Mouse (Mus musculus): Measurements from ENCODE around the gene Crebbp. TPM values are rescaled to one million over a fixed set of nuclear protein-coding genes. Genes with fewer than 3 reads are reported as not detected.

Crebbp gene
- polyA plus RNA-seq, 1 experiment from 2014 or later, result 20.6 TPM

GRCm38 (mm10) chr16:4212963-4213798, 616 bp downstream of the Crebbp start:
- Histone ChIP-seq H3K4me3 (ENCODE audit: low read length) (peak overlapping the region; percentile 87), H3K27ac (ENCODE audit: low read length) (peak overlapping the region; percentile 98), H3K36me3 (ENCODE audit: control insufficient read depth, insufficient read depth) (no peaks in the 10 kb centered on the region), H3K9ac (ENCODE audit: low read length) (peak overlapping the region; percentile 98), H3K9me3 (replicated peaks; ENCODE audit: control insufficient read depth, low read length) (no peaks in the 10 kb centered on the region), H3K4me2 (ENCODE audit: low read depth, low read length) (peak overlapping the region; percentile 86), H3K27me3 (ENCODE audit: control insufficient read depth, insufficient read depth, low read length) (no peaks in the 10 kb centered on the region), H3K4me1 (ENCODE audit: control insufficient read depth, insufficient read depth, low read length) (peaks cover 18% of the 10 kb centered on the region)
- 0% methylated on average over 50 of the region's 128 CpGs for WGBS
- peak; percentile 71 for ATAC-seq (replicated peaks; ENCODE audit: extremely low read depth, insufficient read depth, low FRiP score)

- no peaks in the 10 kb centered on the region for H3K27me3 ChIP-seq (ENCODE audit: control insufficient read depth, insufficient read depth, low read length)
- peak overlapping the region; percentile 98; the same call in 1 of the 2 replicates for H3K27ac ChIP-seq (ENCODE audit: low read length)
- H3K4me1 ChIP-seq (ENCODE audit: control insufficient read depth, insufficient read depth, low read length), result peaks cover 20% of the 10 kb centered on the region
- no peaks in the 10 kb centered on the region for H3K9me3 ChIP-seq (replicated peaks; ENCODE audit: control insufficient read depth, low read length)
- H3K36me3 ChIP-seq (ENCODE audit: control insufficient read depth, insufficient read depth), result no peaks in the 10 kb centered on the region
- WGBS, result 4% methylated on average over 23 of the region's 23 CpGs
- H3K4me3 ChIP-seq (ENCODE audit: low read length), result peak overlapping the region; percentile 87
- H3K9ac ChIP-seq (ENCODE audit: low read length), result peak overlapping the region; percentile 98
- no peak for ATAC-seq (replicated peaks; ENCODE audit: extremely low read depth, insufficient read depth, low FRiP score)
- peak overlapping the region; percentile 86 for H3K4me2 ChIP-seq (ENCODE audit: low read depth, low read length)
Observed at GRCm38 (mm10) chr16:4212167-4212962, 1.4 kb downstream of the Crebbp start.

GRCm38 (mm10) chr16:4210290-4210689, 3.5 kb downstream of the Crebbp start:
- Histone ChIP-seq H3K4me3 (ENCODE audit: low read length) (no peak overlapping the region), H3K36me3 (ENCODE audit: control insufficient read depth, insufficient read depth) (no peaks in the 10 kb centered on the region), H3K4me2 (ENCODE audit: low read depth, low read length) (no peak overlapping the region), H3K27me3 (ENCODE audit: control insufficient read depth, insufficient read depth, low read length) (no peaks in the 10 kb centered on the region), H3K27ac (ENCODE audit: low read length) (peak overlapping the region; percentile 27; the same call in 1 of the 2 replicates), H3K4me1 (ENCODE audit: control insufficient read depth, insufficient read depth, low read length) (peaks cover 30% of the 10 kb centered on the region), H3K9ac (ENCODE audit: low read length) (no peak overlapping the region), H3K9me3 (replicated peaks; ENCODE audit: control insufficient read depth, low read length) (no peaks in the 10 kb centered on the region)
- no peak for ATAC-seq (replicated peaks; ENCODE audit: extremely low read depth, insufficient read depth, low FRiP score)
- 34% methylated on average over 1 of the region's 1 CpGs for WGBS

- ATAC-seq (replicated peaks; ENCODE audit: extremely low read depth, insufficient read depth, low FRiP score), result no peak
- H3K4me2 ChIP-seq (ENCODE audit: low read depth, low read length), result no peak overlapping the region
- no peak overlapping the region for H3K27ac ChIP-seq (ENCODE audit: low read length)
- WGBS, result 94% methylated on average over 1 of the region's 1 CpGs
- no peak overlapping the region for H3K4me3 ChIP-seq (ENCODE audit: low read length)
- H3K9me3 ChIP-seq (replicated peaks; ENCODE audit: control insufficient read depth, low read length), result no peaks in the 10 kb centered on the region
- no peaks in the 10 kb centered on the region for H3K36me3 ChIP-seq (ENCODE audit: control insufficient read depth, insufficient read depth)
- no peaks in the 10 kb centered on the region for H3K27me3 ChIP-seq (ENCODE audit: control insufficient read depth, insufficient read depth, low read length)
- H3K9ac ChIP-seq (ENCODE audit: low read length), result no peak overlapping the region
- peaks cover 36% of the 10 kb centered on the region for H3K4me1 ChIP-seq (ENCODE audit: control insufficient read depth, insufficient read depth, low read length)
Observed at GRCm38 (mm10) chr16:4203592-4203991, 10.2 kb downstream of the Crebbp start.

GRCm38 (mm10) chr16:4199995-4200394, 13.8 kb downstream of the Crebbp start:
- no peak overlapping the region for H3K4me2 ChIP-seq (ENCODE audit: low read depth, low read length)
- no peaks in the 10 kb centered on the region for H3K36me3 ChIP-seq (ENCODE audit: control insufficient read depth, insufficient read depth)
- 23% methylated on average over 1 of the region's 1 CpGs for WGBS
- no peak for ATAC-seq (replicated peaks; ENCODE audit: extremely low read depth, insufficient read depth, low FRiP score)
- H3K9ac ChIP-seq (ENCODE audit: low read length), result no peak overlapping the region
- no peaks in the 10 kb centered on the region for H3K27me3 ChIP-seq (ENCODE audit: control insufficient read depth, insufficient read depth, low read length)
- no peaks in the 10 kb centered on the region for H3K9me3 ChIP-seq (replicated peaks; ENCODE audit: control insufficient read depth, low read length)
- no peak overlapping the region for H3K27ac ChIP-seq (ENCODE audit: low read length)
- no peak overlapping the region for H3K4me3 ChIP-seq (ENCODE audit: low read length)
- H3K4me1 ChIP-seq (ENCODE audit: control insufficient read depth, insufficient read depth, low read length), result peaks cover 25% of the 10 kb centered on the region

GRCm38 (mm10) chr16:4199566-4199965, 14.2 kb downstream of the Crebbp start:
- 44% methylated on average over 2 of the region's 2 CpGs for WGBS
- H3K36me3 ChIP-seq (ENCODE audit: control insufficient read depth, insufficient read depth), result no peaks in the 10 kb centered on the region
- no peaks in the 10 kb centered on the region for H3K9me3 ChIP-seq (replicated peaks; ENCODE audit: control insufficient read depth, low read length)
- H3K4me1 ChIP-seq (ENCODE audit: control insufficient read depth, insufficient read depth, low read length), result peaks cover 23% of the 10 kb centered on the region
- no peaks in the 10 kb centered on the region for H3K27me3 ChIP-seq (ENCODE audit: control insufficient read depth, insufficient read depth, low read length)
- no peak overlapping the region for H3K4me3 ChIP-seq (ENCODE audit: low read length)
- H3K9ac ChIP-seq (ENCODE audit: low read length), result no peak overlapping the region
- no peak overlapping the region for H3K27ac ChIP-seq (ENCODE audit: low read length)
- no peak overlapping the region for H3K4me2 ChIP-seq (ENCODE audit: low read depth, low read length)
- no peak for ATAC-seq (replicated peaks; ENCODE audit: extremely low read depth, insufficient read depth, low FRiP score)

GRCm38 (mm10) chr16:4198004-4198403, 15.8 kb downstream of the Crebbp start:
- no peak overlapping the region for H3K4me3 ChIP-seq (ENCODE audit: low read length)
- no peak for ATAC-seq (replicated peaks; ENCODE audit: extremely low read depth, insufficient read depth, low FRiP score)
- 89% methylated on average over 4 of the region's 4 CpGs for WGBS

GRCm38 (mm10) chr16:4190166-4190565, 23.6 kb downstream of the Crebbp start:
- WGBS, result 86% methylated on average over 1 of the region's 1 CpGs
- H3K27me3 ChIP-seq (ENCODE audit: control insufficient read depth, insufficient read depth, low read length), result no peaks in the 10 kb centered on the region
- no peak overlapping the region for H3K4me3 ChIP-seq (ENCODE audit: low read length)
- peaks cover 24% of the 10 kb centered on the region for H3K4me1 ChIP-seq (ENCODE audit: control insufficient read depth, insufficient read depth, low read length)
- H3K9me3 ChIP-seq (replicated peaks; ENCODE audit: control insufficient read depth, low read length), result no peaks in the 10 kb centered on the region
- no peaks in the 10 kb centered on the region for H3K36me3 ChIP-seq (ENCODE audit: control insufficient read depth, insufficient read depth)
- no peak overlapping the region for H3K9ac ChIP-seq (ENCODE audit: low read length)
- ATAC-seq (replicated peaks; ENCODE audit: extremely low read depth, insufficient read depth, low FRiP score), result no peak
- H3K4me2 ChIP-seq (ENCODE audit: low read depth, low read length), result no peak overlapping the region
- H3K27ac ChIP-seq (ENCODE audit: low read length), result no peak overlapping the region

More at GRCm38 (mm10) chr16:4198004-4198403, 15.8 kb downstream of the Crebbp start:
- Histone ChIP-seq H3K9me3 (replicated peaks; ENCODE audit: control insufficient read depth, low read length) (no peaks in the 10 kb centered on the region), H3K27me3 (ENCODE audit: control insufficient read depth, insufficient read depth, low read length) (no peaks in the 10 kb centered on the region), H3K4me2 (ENCODE audit: low read depth, low read length) (no peak overlapping the region), H3K9ac (ENCODE audit: low read length) (no peak overlapping the region), H3K27ac (ENCODE audit: low read length) (no peak overlapping the region), H3K36me3 (ENCODE audit: control insufficient read depth, insufficient read depth) (no peaks in the 10 kb centered on the region), H3K4me1 (ENCODE audit: control insufficient read depth, insufficient read depth, low read length) (peaks cover 23% of the 10 kb centered on the region)

- H3K9me3 ChIP-seq (replicated peaks; ENCODE audit: control insufficient read depth, low read length), result no peaks in the 10 kb centered on the region
- H3K9ac ChIP-seq (ENCODE audit: low read length), result no peak overlapping the region
- H3K4me1 ChIP-seq (ENCODE audit: control insufficient read depth, insufficient read depth, low read length), result peaks cover 13% of the 10 kb centered on the region
- 93% methylated on average over 3 of the region's 3 CpGs for WGBS
- H3K4me3 ChIP-seq (ENCODE audit: low read length), result no peak overlapping the region
- no peak overlapping the region for H3K4me2 ChIP-seq (ENCODE audit: low read depth, low read length)
- no peak for ATAC-seq (replicated peaks; ENCODE audit: extremely low read depth, insufficient read depth, low FRiP score)
- no peaks in the 10 kb centered on the region for H3K27me3 ChIP-seq (ENCODE audit: control insufficient read depth, insufficient read depth, low read length)
- H3K27ac ChIP-seq (ENCODE audit: low read length), result no peak overlapping the region
- peaks cover 15% of the 10 kb centered on the region for H3K36me3 ChIP-seq (ENCODE audit: control insufficient read depth, insufficient read depth)
Observed at GRCm38 (mm10) chr16:4175134-4175533, 38.7 kb downstream of the Crebbp start.
